Mouse (Mus musculus): ENCODE results near the gene Npsr1.

GRCm38 (mm10) chr9:24315835-24316234, 218.0 kb downstream of the Npsr1 start:
- no peak for TF ChIP-seq CTCF (IDR thresholded peaks at IDR 0.05)
- TF ChIP-seq EP300 (IDR thresholded peaks at IDR 0.05): no peak

Measured in lung, postnatal 0 days (tissue).